Mouse (Mus musculus): ENCODE measurements around the gene Ubfd1.
"Not testable (repeated sequence)": the region's sequence is repeated elsewhere in the genome, so short reads cannot be mapped to it uniquely, and the experiment has no call there.

Gene Ubfd1

GRCm38 (mm10) chr7:122087195-122087982, 20.4 kb downstream of the Ubfd1 start:
- no peak for DNase-seq (ENCODE audit: low spot score)

- DNase-seq (ENCODE audit: low spot score) = no peak
Measured at GRCm38 (mm10) chr7:122094564-122095330, 27.8 kb downstream of the Ubfd1 start.

GRCm38 (mm10) chr7:122098009-122098408, 31.0 kb downstream of the Ubfd1 start:
- DNase-seq (ENCODE audit: low spot score) = no peak

- peak; percentile 42 for DNase-seq (ENCODE audit: low spot score)
Measured at GRCm38 (mm10) chr7:122099222-122099621, 32.2 kb downstream of the Ubfd1 start.

GRCm38 (mm10) chr7:122101014-122101746, 34.2 kb downstream of the Ubfd1 start:
- DNase-seq (ENCODE audit: low spot score) = not testable (repeated sequence)

- DNase-seq (ENCODE audit: low spot score) = peak; percentile 83
Measured at GRCm38 (mm10) chr7:122101747-122102244, 34.8 kb downstream of the Ubfd1 start, which contains the start of gene Ndufab1. Ndufab1 (minus strand) TSS chr7:122101886.

- DNase-seq (ENCODE audit: low spot score) = no peak
Measured at GRCm38 (mm10) chr7:122108206-122108605, 41.2 kb downstream of the Ubfd1 start.

GRCm38 (mm10) chr7:122123518-122123917, 56.5 kb downstream of the Ubfd1 start:
- DNase-seq (ENCODE audit: low spot score) = no peak

GRCm38 (mm10) chr7:122125636-122126035, 58.7 kb downstream of the Ubfd1 start:
- no peak for DNase-seq (ENCODE audit: low spot score)

- DNase-seq (ENCODE audit: low spot score) = no peak
Measured at GRCm38 (mm10) chr7:122126946-122127345, 60.0 kb downstream of the Ubfd1 start.

Data from spleen, adult 12 weeks (tissue).